Mouse (Mus musculus): Measurements from ENCODE around the gene Cd86.

GRCm38 (mm10) chr16:36697331-36697730 lies 31.4 kb upstream of the Cd86 start:
- TF ChIP-seq CTCF (IDR thresholded peaks at IDR 0.05; ENCODE audit: extremely low read depth, insufficient read length, insufficient replicate concordance, low read depth, low read length) (no peak), POLR2A (IDR thresholded peaks at IDR 0.05; ENCODE audit: low read depth, low read length) (no peak)

All from small intestine, adult 2 months (tissue).